Mouse (Mus musculus): Measurements from ENCODE around the gene Serbp1.
A peak's percentile ranks its signal among the peaks of the same experiment; 100 is the strongest.

The Serbp1 gene

GRCm38 (mm10) chr6:67235649-67236048, 2.3 kb upstream of the Serbp1 start:
- DNase-seq (ENCODE audit: low spot score), result no peak

GRCm38 (mm10) chr6:67236491-67237234, 1.3 kb upstream of the Serbp1 start:
- no peak for DNase-seq (ENCODE audit: low spot score)

GRCm38 (mm10) chr6:67241263-67241662, 3.3 kb downstream of the Serbp1 start:
- DNase-seq (ENCODE audit: low spot score), result no peak

- DNase-seq (ENCODE audit: low spot score), result no peak
These were observed 5.9 kb downstream of the Serbp1 start for GRCm38 (mm10) chr6:67243765-67244420.

GRCm38 (mm10) chr6:67244451-67244850, 6.5 kb downstream of the Serbp1 start:
- no peak for DNase-seq (ENCODE audit: low spot score)

GRCm38 (mm10) chr6:67251095-67251494, 13.1 kb downstream of the Serbp1 start:
- DNase-seq (ENCODE audit: low spot score), result no peak

- no peak for DNase-seq (ENCODE audit: low spot score)
These were observed 27.0 kb downstream of the Serbp1 start for GRCm38 (mm10) chr6:67264935-67265334.

GRCm38 (mm10) chr6:67266159-67266657, 28.2 kb downstream of the Serbp1 start:
- DNase-seq (ENCODE audit: low spot score), result peak; percentile 9

- DNase-seq (ENCODE audit: low spot score), result peak; percentile 96
These were observed 28.9 kb downstream of the Serbp1 start for GRCm38 (mm10) chr6:67266664-67267407.

- no peak for DNase-seq (ENCODE audit: low spot score)
These were observed 29.6 kb downstream of the Serbp1 start for GRCm38 (mm10) chr6:67267408-67268244.

- no peak for DNase-seq (ENCODE audit: low spot score)
These were observed 30.3 kb downstream of the Serbp1 start for GRCm38 (mm10) chr6:67268245-67268612.

- DNase-seq (ENCODE audit: low spot score), result no peak
These were observed 31.0 kb downstream of the Serbp1 start for GRCm38 (mm10) chr6:67268983-67269382.

- DNase-seq (ENCODE audit: low spot score), result no peak
These were observed 31.5 kb downstream of the Serbp1 start for GRCm38 (mm10) chr6:67269459-67269858.

GRCm38 (mm10) chr6:67277944-67278343, 40.0 kb downstream of the Serbp1 start:
- DNase-seq (ENCODE audit: low spot score), result no peak

GRCm38 (mm10) chr6:67281614-67282197, 43.7 kb downstream of the Serbp1 start:
- DNase-seq (ENCODE audit: low spot score), result no peak

- DNase-seq (ENCODE audit: low spot score), result no peak
These were observed 44.9 kb downstream of the Serbp1 start for GRCm38 (mm10) chr6:67282897-67283296.

GRCm38 (mm10) chr6:67292042-67292623, 54.2 kb downstream of the Serbp1 start:
- DNase-seq (ENCODE audit: low spot score), result no peak

GRCm38 (mm10) chr6:67296126-67296525, 58.1 kb downstream of the Serbp1 start:
- DNase-seq (ENCODE audit: low spot score), result no peak

- no peak for DNase-seq (ENCODE audit: low spot score)
These were observed 60.8 kb downstream of the Serbp1 start for GRCm38 (mm10) chr6:67298742-67299141.

- DNase-seq (ENCODE audit: low spot score), result no peak
These were observed 62.3 kb downstream of the Serbp1 start for GRCm38 (mm10) chr6:67300300-67300699.

GRCm38 (mm10) chr6:67300710-67301163, 62.8 kb downstream of the Serbp1 start:
- DNase-seq (ENCODE audit: low spot score), result peak; percentile 28
